9 mouse cellular contexts compared by ENCODE assay signal in genomic region chr13:101690911-101691655, GRCm38 (mm10).
A peak's percentile ranks its signal among the peaks of the same experiment; 100 is the strongest.
DNase-seq lines count a peak whose midpoint lies in the region; ATAC-seq lines count a peak whose summit lies in the region.
"Had no signal": no experiment of that assay in that cellular context is flagged by ENCODE, and none has a peak within 500 bp of the region (broad histone marks: within the 10 kb centered on the region; RNA-seq: fewer than 3 reads in every experiment).

No protein-coding gene starts in this region.

- intact Hi-C loops in gastrocnemius, postnatal 14 days (cut with DNase I; ENCODE audit: low total_unique reads) = no loop called here

- H3K27me3 ChIP-seq in kidney, embryonic 15.5 days = no peaks in the 10 kb centered on the region
- H3K27me3 ChIP-seq in intestine, embryonic 16.5 days (replicated peaks; ENCODE audit: control insufficient read depth, insufficient read depth, low read length) = no peaks in the 10 kb centered on the region
- no peaks in the 10 kb centered on the region for H3K27me3 ChIP-seq in neural tube, embryonic 15.5 days (replicated peaks)
- H3K27me3 ChIP-seq: Patski had no signal

- ATAC-seq in kidney, embryonic 15.5 days (replicated peaks; ENCODE audit: low FRiP score) = no peak
- no peak for ATAC-seq in intestine, embryonic 16.5 days
- ATAC-seq in neural tube, embryonic 15.5 days (ENCODE audit: low FRiP score) = no peak
- ATAC-seq: Patski had no signal

- H3K9me3 ChIP-seq in kidney, embryonic 15.5 days (replicated peaks) = no peaks in the 10 kb centered on the region
- no peaks in the 10 kb centered on the region for H3K9me3 ChIP-seq in intestine, embryonic 16.5 days (ENCODE audit: control insufficient read depth, low read length)
- no peaks in the 10 kb centered on the region for H3K9me3 ChIP-seq in neural tube, embryonic 15.5 days (replicated peaks)

- no peak for DNase-seq in kidney, adult 8-10 months
- peak; percentile 18 to 43 for DNase-seq in cerebellum, postnatal 36 days
- no peak for DNase-seq in testis, postnatal 10 days (ENCODE audit: low spot score)
- no peak for DNase-seq in gastrocnemius, postnatal 14 days
- DNase-seq in right cerebral cortex, postnatal 25 days = no peak

- H3K9ac ChIP-seq in kidney, embryonic 15.5 days = no peak overlapping the region
- no peak overlapping the region for H3K9ac ChIP-seq in intestine, embryonic 16.5 days (ENCODE audit: low read depth, low read length)
- H3K9ac ChIP-seq in neural tube, embryonic 15.5 days (replicated peaks) = peak overlapping the region; percentile 77

- WGBS in kidney, embryonic 15.5 days = 36% methylated on average over 10 of the region's 10 CpGs
- 69% methylated on average over 10 of the region's 10 CpGs for WGBS in intestine, embryonic 16.5 days
- 23% methylated on average over 10 of the region's 10 CpGs for WGBS in neural tube, embryonic 15.5 days

- peaks cover 32% of the 10 kb centered on the region for H3K36me3 ChIP-seq in kidney, embryonic 15.5 days
- H3K36me3 ChIP-seq in intestine, embryonic 16.5 days (ENCODE audit: control insufficient read depth, insufficient read depth, low read length) = peaks cover 10% of the 10 kb centered on the region; the same call in 1 of the 2 replicates
- peaks cover 23% of the 10 kb centered on the region for H3K36me3 ChIP-seq in neural tube, embryonic 15.5 days

- H3K4me2 ChIP-seq in kidney, embryonic 15.5 days = peak overlapping the region; percentile 77
- peak overlapping the region; percentile 16; the same call in 1 of the 2 replicates for H3K4me2 ChIP-seq in intestine, embryonic 16.5 days (ENCODE audit: low read depth, low read length)
- peak overlapping the region; percentile 94 for H3K4me2 ChIP-seq in neural tube, embryonic 15.5 days

- H3K4me3 ChIP-seq in kidney, embryonic 15.5 days (replicated peaks) = peak overlapping the region; percentile 66
- H3K4me3 ChIP-seq in intestine, embryonic 16.5 days (ENCODE audit: low read length) = no peak overlapping the region; the same call in 1 of the 2 replicates
- peak overlapping the region; percentile 58 for H3K4me3 ChIP-seq in neural tube, embryonic 15.5 days (replicated peaks)

- peak overlapping the region; percentile 41 for H3K27ac ChIP-seq in kidney, embryonic 15.5 days
- no peak overlapping the region for H3K27ac ChIP-seq in intestine, embryonic 16.5 days (ENCODE audit: low read length)
- peak overlapping the region; percentile 90 for H3K27ac ChIP-seq in neural tube, embryonic 15.5 days (replicated peaks)

- H3K4me1 ChIP-seq in kidney, embryonic 15.5 days = peaks cover 50% of the 10 kb centered on the region
- peaks cover 13% of the 10 kb centered on the region for H3K4me1 ChIP-seq in intestine, embryonic 16.5 days (ENCODE audit: control insufficient read depth, insufficient read depth, low read length)
- H3K4me1 ChIP-seq in neural tube, embryonic 15.5 days = peaks cover 46% of the 10 kb centered on the region

Comparison
In these comparisons a context has a peak if more than half of its experiments do, and no peak if none do; other contexts are left out.
1. H3K4me2 ChIP-seq: peak in every context shown above with its lines; median percentile 94 in neural tube, embryonic 15.5 days; 77 in kidney, embryonic 15.5 days; 16 in intestine, embryonic 16.5 days.
2. DNase-seq: peak in cerebellum, postnatal 36 days (2 of 2); none in kidney, adult 8-10 months (0 of 2), testis, postnatal 10 days (single experiment), gastrocnemius, postnatal 14 days (single experiment) and right cerebral cortex, postnatal 25 days (single experiment).